Mouse (Mus musculus) heart, embryonic 10.5 days (tissue): Measurements from ENCODE around the gene Olfr518. TPM values are rescaled to one million over a fixed set of nuclear protein-coding genes. Genes with fewer than 3 reads are reported as not detected.

ENCODE experiments used
- DNase-seq: peaks from one replicate; pipeline ENCODE4 v3.0.0-alpha.2; 2017; ENCODE audit warnings: low spot score
- H3K27ac ChIP-seq: fragments of 300-500 bp; sonication (generic); 2 replicates; pipeline ENCODE4 v1.5.1; 2016; ENCODE audit warnings: mild to moderate bottlenecking
- H3K27me3 ChIP-seq: fragments of 300-500 bp; sonication (generic); 2 replicates; pipeline ENCODE4 v1.6.1; 2016; ENCODE audit warnings: mild to moderate bottlenecking; ENCODE audit not compliant: poor library complexity, insufficient read depth, severe bottlenecking
- H3K36me3 ChIP-seq: fragments of 300-500 bp; sonication (generic); 2 replicates; pipeline ENCODE4 v1.6.1; 2016; ENCODE audit warnings: mild to moderate bottlenecking, moderate library complexity
- H3K4me1 ChIP-seq: fragments of 300-500 bp; sonication (generic); 2 replicates; pipeline ENCODE4 v1.6.1; 2016; ENCODE audit warnings: mild to moderate bottlenecking
- H3K4me3 ChIP-seq: fragments of 300-500 bp; sonication (generic); 2 replicates; pipeline ENCODE4 v1.5.1; 2016; ENCODE audit warnings: mild to moderate bottlenecking, moderate library complexity
- H3K9me3 ChIP-seq: fragments of 300-500 bp; sonication (generic); 2 replicates; pipeline ENCODE4 v1.6.1; 2016; ENCODE audit warnings: mild to moderate bottlenecking, moderate library complexity
- WGBS: fragments of 180-500 bp; shearing (Covaris S2); methylation state at CpG from one replicate; pipeline ENCODE4 v1.1.7; 2016; 5-methylcytosine and 5-hydroxymethylcytosine counted together
- polyA plus RNA-seq: library from polyadenylated mRNA; unstranded; fragments of >200 nt; fragmentation: Nextera tagmentation; extraction: Ambion mirVana; gene quantifications from 2 replicates; pipeline ENCODE4 v1.2.1, GENCODE M21; 2016

The Olfr518 gene
- polyA plus RNA-seq, result not detected in 2 replicates

DNA sequence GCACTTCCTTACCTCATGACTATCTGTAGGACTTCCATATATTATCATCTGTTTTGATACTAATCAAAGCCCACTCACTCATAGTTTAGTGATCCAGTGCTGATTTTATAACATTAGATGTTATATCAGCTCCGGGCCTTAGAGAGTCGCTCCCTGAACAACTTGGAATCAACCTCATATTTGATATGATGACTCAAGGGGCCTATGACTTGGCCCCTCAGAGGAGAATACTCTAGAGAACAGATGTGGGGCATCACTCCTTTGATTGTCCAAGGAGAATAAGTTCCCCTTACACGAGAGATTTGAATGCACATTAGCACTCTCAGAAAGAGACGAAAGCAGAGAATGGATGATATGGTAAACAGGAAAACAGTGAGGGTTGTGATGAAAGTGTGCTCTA is at the start of gene Olfr518:
Gene Olfr518, minus strand, starts transcription at position 101 of the 400 bp plus-strand sequence.
- Histone ChIP-seq H3K27me3 (no peaks in the 10 kb centered on the region), H3K4me3 (no peak within 1 kb of the TSS), H3K9me3 (no peaks in the 10 kb centered on the region), H3K4me1 (no peaks in the 10 kb centered on the region), H3K36me3 (no peaks in the 10 kb centered on the region), H3K27ac (no peak within 1 kb of the TSS)
- no peak for DNase-seq
- WGBS, result 73% methylated on average over 4 of the region's 4 CpGs

GRCm38 (mm10) chr7:108933794-108934731 is 49.3 kb upstream of the Olfr518 start, which contains the start of gene Eif3f:
Gene Eif3f, plus strand, starts transcription at chr7:108934417.
- 2% methylated on average over 50 of the region's 50 CpGs for WGBS
- H3K27ac ChIP-seq, result peak within 1 kb of the TSS; percentile 96
- peak; percentile 97 for DNase-seq
- no peaks in the 10 kb centered on the region for H3K27me3 ChIP-seq
- peak within 1 kb of the TSS; percentile 97 for H3K4me3 ChIP-seq
- peaks cover 30% of the 10 kb centered on the region for H3K36me3 ChIP-seq
- H3K9me3 ChIP-seq, result no peaks in the 10 kb centered on the region
- peaks cover 11% of the 10 kb centered on the region for H3K4me1 ChIP-seq

DNA sequence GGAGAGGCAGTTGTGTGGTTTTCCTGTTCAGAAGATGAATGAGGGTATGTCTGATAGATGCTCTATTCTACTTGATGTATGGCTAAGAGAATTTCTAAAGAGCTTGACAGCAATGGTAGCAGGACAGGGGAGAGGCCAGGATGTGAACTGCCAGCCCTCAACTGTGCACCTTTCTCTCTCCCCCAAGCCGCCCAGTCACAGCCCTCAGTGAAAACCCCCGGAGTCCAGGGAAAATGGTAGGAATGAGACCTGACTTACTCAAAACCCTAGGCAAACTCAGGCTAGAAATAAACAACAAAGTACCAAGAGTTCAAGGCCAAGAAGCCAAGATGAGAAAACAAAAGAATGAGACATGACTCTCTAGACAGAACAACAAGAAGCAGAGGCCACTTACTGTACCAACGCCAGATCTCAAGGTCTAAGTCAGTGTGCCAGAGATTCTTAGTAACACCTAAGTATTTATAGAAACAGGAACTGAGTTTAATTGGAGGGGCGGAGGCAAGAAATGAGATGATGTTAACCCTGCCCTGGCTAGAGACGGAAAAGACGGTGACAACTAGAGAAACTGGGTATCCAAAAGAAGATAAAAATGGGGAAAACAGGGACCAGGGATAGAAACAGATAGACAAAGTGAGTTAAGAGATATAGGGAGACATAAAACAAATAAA is 45.1 kb upstream of the Olfr518 start, which contains the start of gene Nlrp10:
Gene Nlrp10, minus strand, starts transcription at position 453 of the 668 bp plus-strand sequence.
- no peaks in the 10 kb centered on the region for H3K36me3 ChIP-seq
- H3K4me1 ChIP-seq, result no peaks in the 10 kb centered on the region
- H3K27me3 ChIP-seq, result no peaks in the 10 kb centered on the region
- 60% methylated on average over 6 of the region's 6 CpGs for WGBS
- H3K27ac ChIP-seq, result peak within 1 kb of the TSS; percentile 30; the same call in 1 of the 2 replicates
- peak; percentile 17 for DNase-seq
- H3K9me3 ChIP-seq, result no peaks in the 10 kb centered on the region
- peak within 1 kb of the TSS; percentile 28; the same call in 1 of the 2 replicates for H3K4me3 ChIP-seq

- DNase-seq, result peak; percentile 60
- Histone ChIP-seq H3K27me3 (no peaks in the 10 kb centered on the region), H3K4me1 (no peaks in the 10 kb centered on the region), H3K9me3 (no peaks in the 10 kb centered on the region), H3K27ac (no peak overlapping the region), H3K4me3 (no peak overlapping the region), H3K36me3 (no peaks in the 10 kb centered on the region)
- 73% methylated on average over 11 of the region's 11 CpGs for WGBS
Observed at GRCm38 (mm10) chr7:108928280-108929188, 43.7 kb upstream of the Olfr518 start.

- Histone ChIP-seq H3K9me3 (no peaks in the 10 kb centered on the region), H3K4me1 (no peaks in the 10 kb centered on the region), H3K27me3 (no peaks in the 10 kb centered on the region), H3K27ac (no peak overlapping the region), H3K4me3 (no peak overlapping the region), H3K36me3 (no peaks in the 10 kb centered on the region)
- DNase-seq, result no peak
- 65% methylated on average over 4 of the region's 4 CpGs for WGBS
Observed at GRCm38 (mm10) chr7:108927043-108927442, 42.2 kb upstream of the Olfr518 start.

DNA sequence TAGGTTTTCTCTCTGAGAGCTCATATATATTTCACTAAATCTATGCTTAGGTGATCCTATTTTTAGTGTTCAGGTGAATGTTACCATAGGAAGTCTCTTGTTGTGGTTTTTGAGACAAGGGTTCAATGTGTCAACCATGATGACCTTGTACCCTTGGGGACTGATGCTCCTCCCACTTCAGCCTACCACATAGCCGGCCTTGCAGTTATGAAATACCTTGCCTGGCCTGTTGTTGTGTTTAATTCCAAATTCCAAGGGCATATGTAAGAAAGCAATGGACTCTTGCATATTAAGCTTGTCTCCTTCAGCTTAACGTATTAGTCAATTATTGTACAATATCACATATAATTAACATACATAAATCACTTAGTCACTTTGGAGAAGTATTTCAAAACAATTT is 19.2 kb upstream of the Olfr518 start:
- 73% methylated on average over 2 of the region's 2 CpGs for WGBS
- Histone ChIP-seq H3K36me3 (no peaks in the 10 kb centered on the region), H3K4me3 (no peak overlapping the region), H3K27ac (no peak overlapping the region), H3K27me3 (no peaks in the 10 kb centered on the region), H3K9me3 (no peaks in the 10 kb centered on the region), H3K4me1 (no peaks in the 10 kb centered on the region)
- no peak for DNase-seq

DNA sequence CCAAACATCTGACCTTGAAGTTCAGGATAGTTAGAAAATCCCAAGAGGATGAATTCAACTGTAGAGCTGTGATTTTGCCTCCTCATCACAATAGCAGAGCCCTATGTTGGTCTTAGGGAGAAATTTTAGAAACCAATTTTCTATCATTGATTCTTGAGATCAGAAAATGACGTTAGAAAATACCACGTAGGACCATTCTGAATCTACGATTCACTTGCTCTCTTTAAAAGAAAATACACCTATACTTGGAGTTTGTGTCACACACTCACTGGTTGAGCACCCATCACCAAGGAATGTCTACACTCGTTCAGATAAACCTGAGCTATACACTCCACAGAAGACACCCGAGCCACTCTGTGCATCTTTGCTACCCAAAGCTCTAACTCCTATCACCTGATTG is 9.5 kb upstream of the Olfr518 start, which contains the start of gene Olfr519:
Gene Olfr519, minus strand, starts transcription at position 101 of the 400 bp plus-strand sequence.
- WGBS, result 77% methylated on average over 5 of the region's 5 CpGs
- DNase-seq, result no peak

GRCm38 (mm10) chr7:108872279-108872678 is 12.5 kb downstream of the Olfr518 start, which contains the start of gene Olfr517:
Gene Olfr517, minus strand, starts transcription at chr7:108872379.
- Histone ChIP-seq H3K9me3 (no peaks in the 10 kb centered on the region), H3K27ac (no peak within 1 kb of the TSS), H3K4me1 (no peaks in the 10 kb centered on the region), H3K36me3 (no peaks in the 10 kb centered on the region), H3K4me3 (no peak within 1 kb of the TSS), H3K27me3 (no peaks in the 10 kb centered on the region)
- 56% methylated on average over 2 of the region's 2 CpGs for WGBS
- DNase-seq, result no peak

More for the DNA sequence above, 9.5 kb upstream of the Olfr518 start, which contains the start of gene Olfr519:
- Histone ChIP-seq H3K36me3 (no peaks in the 10 kb centered on the region), H3K27ac (no peak within 1 kb of the TSS), H3K4me3 (no peak within 1 kb of the TSS), H3K27me3 (no peaks in the 10 kb centered on the region), H3K9me3 (no peaks in the 10 kb centered on the region), H3K4me1 (no peaks in the 10 kb centered on the region)

GRCm38 (mm10) chr7:108850429-108850828 is 34.4 kb downstream of the Olfr518 start, which contains the start of gene Olfr516:
Gene Olfr516, minus strand, starts transcription at chr7:108850529.
- WGBS, result 84% methylated on average over 2 of the region's 2 CpGs
- H3K27ac ChIP-seq, result no peak within 1 kb of the TSS
- H3K36me3 ChIP-seq, result no peaks in the 10 kb centered on the region
- H3K4me1 ChIP-seq, result no peaks in the 10 kb centered on the region
- no peaks in the 10 kb centered on the region for H3K9me3 ChIP-seq
- no peak within 1 kb of the TSS for H3K4me3 ChIP-seq
- no peak for DNase-seq
- no peaks in the 10 kb centered on the region for H3K27me3 ChIP-seq

Other genes starting within 250 kb of the Olfr518 start
- not detected in 2 replicates for gene Olfr509, start 233.1 kb downstream of the Olfr518 start, polyA plus RNA-seq
- gene Olfr510, start 218.6 kb downstream of the Olfr518 start, polyA plus RNA-seq, result not detected in 2 replicates
- not detected in 2 replicates for gene Olfr512, start 171.7 kb downstream of the Olfr518 start, polyA plus RNA-seq
- gene Olfr513, start 134.0 kb downstream of the Olfr518 start, polyA plus RNA-seq, result not detected in 2 replicates
- not detected in 2 replicates for gene Olfr514, start 59.0 kb downstream of the Olfr518 start, polyA plus RNA-seq
- gene Olfr516, start 34.5 kb downstream of the Olfr518 start, polyA plus RNA-seq, result not detected in 2 replicates
- gene Olfr517, start 12.6 kb downstream of the Olfr518 start, polyA plus RNA-seq, result not detected in 2 replicates
- gene Olfr519, start 9.4 kb upstream of the Olfr518 start, polyA plus RNA-seq, result not detected in 2 replicates
- 1.9 and 3.8 TPM in 2 replicates for gene Nlrp10, start 45.2 kb upstream of the Olfr518 start, polyA plus RNA-seq
- 49.3 and 61.1 TPM in 2 replicates for gene Eif3f, start 49.4 kb upstream of the Olfr518 start, polyA plus RNA-seq
- gene Tub, start 65.3 kb upstream of the Olfr518 start, polyA plus RNA-seq, result 0.25 and 0.88 TPM in 2 replicates
- 2.4 and 2.9 TPM in 2 replicates for gene Ric3, start 198.3 kb upstream of the Olfr518 start, polyA plus RNA-seq